Mouse (Mus musculus): ENCODE measurements around the gene Eif3l. TPM values are rescaled to one million over a fixed set of nuclear protein-coding genes. Genes with fewer than 3 reads are reported as not detected.

The Eif3l gene
- polyA plus RNA-seq, 1 experiment from 2014 or later, result 238 TPM

GRCm38 (mm10) chr15:79062376-79063159 lies 12.4 kb upstream of the Eif3l start, which contains the start of gene Ankrd54:
Gene Ankrd54, minus strand, starts transcription at chr15:79062893.
- H3K36me3 ChIP-seq (ENCODE audit: control insufficient read depth, insufficient read depth, low read length), result peaks cover 9% of the 10 kb centered on the region; the same call in 1 of the 2 replicates
- H3K4me1 ChIP-seq (ENCODE audit: control insufficient read depth, insufficient read depth, low read length), result peaks cover 17% of the 10 kb centered on the region
- whole genome bisulfite sequencing, result under 1% methylated on average over 80 of the region's 80 CpGs
- H3K27ac ChIP-seq (ENCODE audit: low read length), result peak within 1 kb of the TSS; percentile 61
- H3K9me3 ChIP-seq (ENCODE audit: control insufficient read depth, low read length), result no peaks in the 10 kb centered on the region
- H3K4me2 ChIP-seq (ENCODE audit: low read depth, low read length), result peak within 1 kb of the TSS; percentile 70
- peak; percentile 99 for ATAC-seq
- H3K4me3 ChIP-seq (ENCODE audit: low read length), result peak within 1 kb of the TSS; percentile 88
- H3K27me3 ChIP-seq (replicated peaks; ENCODE audit: control insufficient read depth, insufficient read depth, low read length), result no peaks in the 10 kb centered on the region
- peak within 1 kb of the TSS; percentile 90 for H3K9ac ChIP-seq (ENCODE audit: low read depth, low read length)

- Histone ChIP-seq H3K4me2 (ENCODE audit: low read depth, low read length) (peak overlapping the region; percentile 51), H3K27me3 (replicated peaks; ENCODE audit: control insufficient read depth, insufficient read depth, low read length) (no peaks in the 10 kb centered on the region), H3K9ac (ENCODE audit: low read depth, low read length) (peak overlapping the region; percentile 41; the same call in 1 of the 2 replicates), H3K4me3 (ENCODE audit: low read length) (peak overlapping the region; percentile 27), H3K4me1 (ENCODE audit: control insufficient read depth, insufficient read depth, low read length) (peaks cover 20% of the 10 kb centered on the region), H3K27ac (ENCODE audit: low read length) (peak overlapping the region; percentile 53; the same call in 1 of the 2 replicates), H3K36me3 (ENCODE audit: control insufficient read depth, insufficient read depth, low read length) (peaks cover 9% of the 10 kb centered on the region; the same call in 1 of the 2 replicates), H3K9me3 (ENCODE audit: control insufficient read depth, low read length) (no peaks in the 10 kb centered on the region)
- 9% methylated on average over 14 of the region's 14 CpGs for WGBS
- no peak for ATAC-seq
Observed at GRCm38 (mm10) chr15:79063160-79063740, 11.7 kb upstream of the Eif3l start.

GRCm38 (mm10) chr15:79065086-79065770 lies 9.8 kb upstream of the Eif3l start:
- Histone ChIP-seq H3K27me3 (replicated peaks; ENCODE audit: control insufficient read depth, insufficient read depth, low read length) (no peaks in the 10 kb centered on the region), H3K4me1 (ENCODE audit: control insufficient read depth, insufficient read depth, low read length) (peaks cover 20% of the 10 kb centered on the region), H3K9ac (ENCODE audit: low read depth, low read length) (no peak overlapping the region), H3K4me2 (ENCODE audit: low read depth, low read length) (no peak overlapping the region), H3K27ac (ENCODE audit: low read length) (peak overlapping the region; percentile 69), H3K9me3 (ENCODE audit: control insufficient read depth, low read length) (no peaks in the 10 kb centered on the region), H3K36me3 (ENCODE audit: control insufficient read depth, insufficient read depth, low read length) (0 out of 2 replicates have a peak, but pooled peaks cover 2% of the 10 kb centered on the region), H3K4me3 (ENCODE audit: low read length) (no peak overlapping the region)
- WGBS, result 38% methylated on average over 8 of the region's 8 CpGs
- ATAC-seq, result no peak

GRCm38 (mm10) chr15:79066276-79066675 lies 8.7 kb upstream of the Eif3l start:
- Histone ChIP-seq H3K27me3 (replicated peaks; ENCODE audit: control insufficient read depth, insufficient read depth, low read length) (no peaks in the 10 kb centered on the region), H3K27ac (ENCODE audit: low read length) (no peak overlapping the region), H3K4me1 (ENCODE audit: control insufficient read depth, insufficient read depth, low read length) (peaks cover 17% of the 10 kb centered on the region), H3K4me3 (ENCODE audit: low read length) (no peak overlapping the region), H3K36me3 (ENCODE audit: control insufficient read depth, insufficient read depth, low read length) (no peaks in the 10 kb centered on the region), H3K9me3 (ENCODE audit: control insufficient read depth, low read length) (no peaks in the 10 kb centered on the region), H3K4me2 (ENCODE audit: low read depth, low read length) (no peak overlapping the region), H3K9ac (ENCODE audit: low read depth, low read length) (no peak overlapping the region)
- no peak for ATAC-seq
- 34% methylated on average over 2 of the region's 2 CpGs for whole genome bisulfite sequencing

GRCm38 (mm10) chr15:79067631-79068030 lies 7.3 kb upstream of the Eif3l start:
- Histone ChIP-seq H3K9me3 (ENCODE audit: control insufficient read depth, low read length) (no peaks in the 10 kb centered on the region), H3K4me2 (ENCODE audit: low read depth, low read length) (peak overlapping the region; percentile 11; the same call in 1 of the 2 replicates), H3K27me3 (replicated peaks; ENCODE audit: control insufficient read depth, insufficient read depth, low read length) (no peaks in the 10 kb centered on the region), H3K4me1 (ENCODE audit: control insufficient read depth, insufficient read depth, low read length) (peaks cover 17% of the 10 kb centered on the region), H3K4me3 (ENCODE audit: low read length) (no peak overlapping the region), H3K9ac (ENCODE audit: low read depth, low read length) (no peak overlapping the region), H3K27ac (ENCODE audit: low read length) (peak overlapping the region; percentile 81), H3K36me3 (ENCODE audit: control insufficient read depth, insufficient read depth, low read length) (no peaks in the 10 kb centered on the region)
- no peak; the same call in 1 of the 2 replicates for ATAC-seq
- WGBS, result 48% methylated on average over 3 of the region's 3 CpGs

- no peak overlapping the region for H3K4me2 ChIP-seq (ENCODE audit: low read depth, low read length)
- peak; percentile 73 for ATAC-seq
- 62% methylated on average over 3 of the region's 3 CpGs for WGBS
- H3K27ac ChIP-seq (ENCODE audit: low read length), result peak overlapping the region; percentile 81
- H3K27me3 ChIP-seq (replicated peaks; ENCODE audit: control insufficient read depth, insufficient read depth, low read length), result no peaks in the 10 kb centered on the region
- H3K36me3 ChIP-seq (ENCODE audit: control insufficient read depth, insufficient read depth, low read length), result no peaks in the 10 kb centered on the region
- H3K9ac ChIP-seq (ENCODE audit: low read depth, low read length), result no peak overlapping the region
- H3K4me3 ChIP-seq (ENCODE audit: low read length), result no peak overlapping the region
- no peaks in the 10 kb centered on the region for H3K9me3 ChIP-seq (ENCODE audit: control insufficient read depth, low read length)
- H3K4me1 ChIP-seq (ENCODE audit: control insufficient read depth, insufficient read depth, low read length), result peaks cover 15% of the 10 kb centered on the region
Observed at GRCm38 (mm10) chr15:79068416-79068815, 6.6 kb upstream of the Eif3l start.

- no peak overlapping the region; the same call in 1 of the 2 replicates for H3K9ac ChIP-seq (ENCODE audit: low read depth, low read length)
- 62% methylated on average over 5 of the region's 5 CpGs for WGBS
- no peaks in the 10 kb centered on the region for H3K36me3 ChIP-seq (ENCODE audit: control insufficient read depth, insufficient read depth, low read length)
- H3K27me3 ChIP-seq (replicated peaks; ENCODE audit: control insufficient read depth, insufficient read depth, low read length), result no peaks in the 10 kb centered on the region
- H3K4me1 ChIP-seq (ENCODE audit: control insufficient read depth, insufficient read depth, low read length), result peaks cover 12% of the 10 kb centered on the region
- H3K4me3 ChIP-seq (ENCODE audit: low read length), result no peak overlapping the region
- no peak overlapping the region for H3K4me2 ChIP-seq (ENCODE audit: low read depth, low read length)
- no peaks in the 10 kb centered on the region for H3K9me3 ChIP-seq (ENCODE audit: control insufficient read depth, low read length)
- no peak overlapping the region for H3K27ac ChIP-seq (ENCODE audit: low read length)
- no peak for ATAC-seq
Observed at GRCm38 (mm10) chr15:79071117-79072039, 3.6 kb upstream of the Eif3l start.

- ATAC-seq, result no peak
- Histone ChIP-seq H3K36me3 (ENCODE audit: control insufficient read depth, insufficient read depth, low read length) (peaks cover under 1% of the 10 kb centered on the region), H3K27ac (ENCODE audit: low read length) (no peak overlapping the region), H3K4me1 (ENCODE audit: control insufficient read depth, insufficient read depth, low read length) (peaks cover 14% of the 10 kb centered on the region), H3K4me3 (ENCODE audit: low read length) (no peak overlapping the region), H3K9ac (ENCODE audit: low read depth, low read length) (no peak overlapping the region), H3K27me3 (replicated peaks; ENCODE audit: control insufficient read depth, insufficient read depth, low read length) (no peaks in the 10 kb centered on the region), H3K4me2 (ENCODE audit: low read depth, low read length) (no peak overlapping the region), H3K9me3 (ENCODE audit: control insufficient read depth, low read length) (no peaks in the 10 kb centered on the region)
Observed at GRCm38 (mm10) chr15:79073752-79074151, 1.2 kb upstream of the Eif3l start.
